Mouse (Mus musculus): ENCODE results near the gene Nfyc. TPM values are rescaled to one million over a fixed set of nuclear protein-coding genes. Genes with fewer than 3 reads are reported as not detected.

Nfyc gene
- polyA plus RNA-seq, 1 experiment: 247 TPM

DNA sequence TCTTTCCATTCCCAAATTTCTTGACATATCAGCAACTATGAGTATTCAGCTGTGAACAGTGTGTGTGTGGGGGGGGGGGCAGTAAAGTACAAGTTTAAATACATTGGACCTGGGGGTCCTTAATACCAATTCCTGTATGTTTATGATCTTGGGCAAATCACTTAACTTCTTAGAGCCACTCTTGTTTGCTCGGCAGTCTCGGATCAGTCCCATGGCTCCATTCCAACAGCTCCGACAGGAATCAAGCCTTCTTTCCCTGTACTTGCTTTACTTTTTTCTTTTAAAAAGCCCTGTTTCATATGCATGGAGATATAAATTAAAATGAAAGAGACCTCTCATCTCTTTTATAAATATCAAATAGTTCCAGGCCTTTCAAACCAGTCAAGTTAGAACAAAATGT lies 30.7 kb downstream of the Nfyc start:
- H3K36me3 ChIP-seq (ENCODE audit: control insufficient read depth, insufficient read depth, low read length): peaks cover 2% of the 10 kb centered on the region; the same call in 1 of the 2 replicates
- H3K27ac ChIP-seq (ENCODE audit: insufficient read depth, low read depth, low read length): no peak overlapping the region; the same call in 1 of the 2 replicates
- TF ChIP-seq CTCF (IDR thresholded peaks at IDR 0.05; ENCODE audit: extremely low read depth, insufficient read length, insufficient replicate concordance, low read depth, low read length) (no peak), POLR2A (IDR thresholded peaks at IDR 0.05; ENCODE audit: low read depth, low read length) (no peak)
- no peaks in the 10 kb centered on the region for H3K27me3 ChIP-seq (ENCODE audit: control insufficient read depth, insufficient read depth, low read length)
- WGBS: 31% methylated on average over 3 of the region's 3 CpGs
- no peaks in the 10 kb centered on the region for H3K4me1 ChIP-seq (ENCODE audit: control insufficient read depth, insufficient read depth, insufficient read length, low read length)
- no peak overlapping the region for H3K4me3 ChIP-seq (ENCODE audit: low read depth, low read length)

DNA sequence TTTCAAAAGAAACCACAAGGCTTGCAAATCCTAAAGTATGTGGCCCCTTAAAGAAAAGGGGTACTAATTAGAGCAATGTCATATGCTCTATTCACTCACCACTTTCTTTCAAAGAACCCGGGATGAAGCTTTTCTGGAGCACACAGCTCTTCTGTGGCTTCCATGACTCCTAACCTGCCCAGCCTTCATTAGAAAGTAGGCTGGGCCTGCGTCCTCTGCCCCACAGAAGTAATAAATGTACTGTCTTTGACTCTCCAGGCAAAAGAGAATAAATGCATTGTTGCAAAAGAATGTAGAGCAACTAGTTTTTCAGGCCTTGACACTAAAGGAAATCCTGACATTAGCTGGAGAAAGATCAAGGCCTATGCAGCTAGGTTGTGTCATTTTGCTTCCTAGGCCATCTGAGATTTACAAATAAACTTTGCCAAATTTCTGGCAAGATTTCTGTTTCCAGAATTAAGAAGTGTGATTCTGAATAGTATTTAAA lies 31.6 kb downstream of the Nfyc start:
- H3K36me3 ChIP-seq (ENCODE audit: control insufficient read depth, insufficient read depth, low read length): peaks cover 2% of the 10 kb centered on the region; the same call in 1 of the 2 replicates
- WGBS: 25% methylated on average over 2 of the region's 2 CpGs
- TF ChIP-seq CTCF (IDR thresholded peaks at IDR 0.05; ENCODE audit: extremely low read depth, insufficient read length, insufficient replicate concordance, low read depth, low read length) (no peak), POLR2A (IDR thresholded peaks at IDR 0.05; ENCODE audit: low read depth, low read length) (no peak)
- no peak overlapping the region for H3K27ac ChIP-seq (ENCODE audit: insufficient read depth, low read depth, low read length)
- no peaks in the 10 kb centered on the region for H3K27me3 ChIP-seq (ENCODE audit: control insufficient read depth, insufficient read depth, low read length)
- no peaks in the 10 kb centered on the region for H3K4me1 ChIP-seq (ENCODE audit: control insufficient read depth, insufficient read depth, insufficient read length, low read length)
- H3K4me3 ChIP-seq (ENCODE audit: low read depth, low read length): no peak overlapping the region

DNA sequence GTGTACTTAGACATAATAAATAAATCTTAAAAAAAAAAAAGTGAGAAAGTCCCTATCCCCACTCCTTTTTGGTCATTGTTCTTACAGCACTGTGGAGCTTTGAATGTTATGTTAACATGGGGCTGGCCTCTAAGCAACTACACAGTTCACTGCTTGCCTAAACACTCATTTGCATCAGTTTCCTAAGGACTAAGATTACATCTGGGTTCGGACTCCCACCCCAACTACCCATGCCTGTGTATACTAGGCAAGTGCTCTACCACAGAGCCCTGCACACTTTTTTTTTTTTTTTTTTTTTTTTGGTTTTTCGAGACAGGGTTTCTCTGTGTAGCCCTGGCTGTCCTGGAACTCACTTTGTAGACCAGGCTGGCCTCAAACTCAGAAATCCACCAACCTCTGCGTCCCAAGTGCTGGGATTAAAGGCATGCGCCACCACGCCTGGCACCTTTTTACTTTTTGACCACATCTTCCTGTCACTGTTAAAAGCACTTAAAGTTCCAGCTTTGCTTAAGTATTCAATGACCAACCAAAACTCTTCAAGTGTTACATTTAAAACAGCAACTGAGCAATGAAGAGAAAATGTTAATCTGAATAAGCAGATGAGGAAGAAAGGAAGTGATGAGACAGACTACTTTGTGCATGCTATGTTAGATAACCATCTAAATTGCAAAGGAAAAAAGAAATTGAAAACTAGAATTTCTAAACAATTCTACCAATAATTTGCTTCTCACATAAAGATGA lies 33.2 kb downstream of the Nfyc start:
- WGBS: 82% methylated on average over 5 of the region's 5 CpGs
- Histone ChIP-seq H3K27ac (ENCODE audit: insufficient read depth, low read depth, low read length) (no peak overlapping the region), H3K4me1 (ENCODE audit: control insufficient read depth, insufficient read depth, insufficient read length, low read length) (no peaks in the 10 kb centered on the region), H3K4me3 (ENCODE audit: low read depth, low read length) (no peak overlapping the region), H3K36me3 (ENCODE audit: control insufficient read depth, insufficient read depth, low read length) (no peaks in the 10 kb centered on the region), H3K27me3 (ENCODE audit: control insufficient read depth, insufficient read depth, low read length) (no peaks in the 10 kb centered on the region)
- TF ChIP-seq CTCF (IDR thresholded peaks at IDR 0.05; ENCODE audit: extremely low read depth, insufficient read length, insufficient replicate concordance, low read depth, low read length) (no peak), POLR2A (IDR thresholded peaks at IDR 0.05; ENCODE audit: low read depth, low read length) (no peak)

DNA sequence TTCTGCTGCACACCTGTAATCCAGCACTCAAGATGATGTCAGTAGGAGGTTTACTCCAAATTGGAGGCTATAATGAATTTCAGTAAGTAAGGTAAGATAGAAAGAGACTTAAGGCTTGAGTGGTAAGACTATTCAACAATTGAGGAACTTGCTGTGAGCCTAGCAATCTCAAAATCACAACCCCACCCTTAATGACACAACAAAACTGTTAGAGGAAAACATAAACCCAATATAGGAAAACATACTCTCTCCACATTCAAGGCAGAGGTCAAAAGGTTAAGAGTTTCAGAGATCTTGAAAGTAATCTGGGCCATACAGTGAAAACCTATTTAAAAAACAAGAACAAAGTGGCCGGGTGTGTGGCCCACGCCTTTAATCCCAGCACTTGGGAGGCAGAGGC lies 34.7 kb downstream of the Nfyc start:
- Histone ChIP-seq H3K4me1 (ENCODE audit: control insufficient read depth, insufficient read depth, insufficient read length, low read length) (no peaks in the 10 kb centered on the region), H3K36me3 (ENCODE audit: control insufficient read depth, insufficient read depth, low read length) (no peaks in the 10 kb centered on the region), H3K27ac (ENCODE audit: insufficient read depth, low read depth, low read length) (no peak overlapping the region), H3K4me3 (ENCODE audit: low read depth, low read length) (no peak overlapping the region), H3K27me3 (ENCODE audit: control insufficient read depth, insufficient read depth, low read length) (no peaks in the 10 kb centered on the region)
- no peak for TF ChIP-seq CTCF (IDR thresholded peaks at IDR 0.05; ENCODE audit: extremely low read depth, insufficient read length, insufficient replicate concordance, low read depth, low read length)
- TF ChIP-seq POLR2A (IDR thresholded peaks at IDR 0.05; ENCODE audit: low read depth, low read length): no peak
- WGBS: 70% methylated on average over 2 of the region's 2 CpGs

DNA sequence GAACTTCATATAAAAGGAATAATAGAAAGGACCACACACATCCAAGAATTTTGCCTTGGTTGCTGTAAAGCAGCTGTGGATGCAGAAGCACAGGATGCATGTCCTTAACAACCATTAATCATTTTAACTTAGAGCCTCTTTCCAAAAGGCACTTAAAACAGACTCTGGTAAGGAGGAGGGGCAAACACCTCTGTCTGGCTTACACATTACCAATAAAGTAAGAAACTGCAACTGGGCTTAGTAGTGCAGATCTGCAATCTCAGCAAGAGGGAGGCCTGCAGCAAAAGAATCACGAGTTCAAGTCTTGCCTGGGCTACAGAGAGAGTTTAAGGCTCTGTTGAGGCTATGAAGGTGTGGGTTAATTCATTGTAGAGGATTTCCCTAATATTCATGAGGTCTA lies 35.7 kb downstream of the Nfyc start:
- peaks cover under 1% of the 10 kb centered on the region; the same call in 1 of the 2 replicates for H3K36me3 ChIP-seq (ENCODE audit: control insufficient read depth, insufficient read depth, low read length)
- no peak for TF ChIP-seq CTCF (IDR thresholded peaks at IDR 0.05; ENCODE audit: extremely low read depth, insufficient read length, insufficient replicate concordance, low read depth, low read length)
- TF ChIP-seq POLR2A (IDR thresholded peaks at IDR 0.05; ENCODE audit: low read depth, low read length): no peak
- no peak overlapping the region for H3K4me3 ChIP-seq (ENCODE audit: low read depth, low read length)
- 85% methylated on average over 1 of the region's 1 CpGs for WGBS
- H3K4me1 ChIP-seq (ENCODE audit: control insufficient read depth, insufficient read depth, insufficient read length, low read length): no peaks in the 10 kb centered on the region
- H3K27ac ChIP-seq (ENCODE audit: insufficient read depth, low read depth, low read length): no peak overlapping the region
- no peaks in the 10 kb centered on the region for H3K27me3 ChIP-seq (ENCODE audit: control insufficient read depth, insufficient read depth, low read length)

DNA sequence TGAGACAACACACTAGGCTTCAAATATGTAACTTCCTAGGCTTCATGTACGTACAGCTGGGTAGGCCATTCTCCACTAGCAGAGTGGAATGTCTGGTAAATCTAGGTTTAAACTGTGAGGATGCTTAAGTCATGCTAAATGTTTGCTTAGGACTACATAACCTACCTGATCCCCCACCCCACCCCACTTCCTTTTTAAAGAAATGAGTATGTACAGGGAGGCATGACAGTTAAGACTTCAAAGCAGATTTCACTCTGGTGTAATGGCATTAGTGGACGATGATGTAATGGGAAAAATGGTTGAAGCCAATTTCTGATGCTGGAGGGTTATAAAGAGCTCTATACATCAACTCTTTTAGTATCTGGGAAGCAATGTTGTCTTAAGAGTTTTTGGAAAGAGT lies 38.5 kb downstream of the Nfyc start:
- Histone ChIP-seq H3K27me3 (ENCODE audit: control insufficient read depth, insufficient read depth, low read length) (no peaks in the 10 kb centered on the region), H3K36me3 (ENCODE audit: control insufficient read depth, insufficient read depth, low read length) (peaks cover 15% of the 10 kb centered on the region), H3K4me1 (ENCODE audit: control insufficient read depth, insufficient read depth, insufficient read length, low read length) (no peaks in the 10 kb centered on the region), H3K27ac (ENCODE audit: insufficient read depth, low read depth, low read length) (no peak overlapping the region), H3K4me3 (ENCODE audit: low read depth, low read length) (no peak overlapping the region)
- WGBS: 81% methylated on average over 2 of the region's 2 CpGs
- TF ChIP-seq POLR2A (IDR thresholded peaks at IDR 0.05; ENCODE audit: low read depth, low read length) (no peak), CTCF (IDR thresholded peaks at IDR 0.05; ENCODE audit: extremely low read depth, insufficient read length, insufficient replicate concordance, low read depth, low read length) (no peak)

DNA sequence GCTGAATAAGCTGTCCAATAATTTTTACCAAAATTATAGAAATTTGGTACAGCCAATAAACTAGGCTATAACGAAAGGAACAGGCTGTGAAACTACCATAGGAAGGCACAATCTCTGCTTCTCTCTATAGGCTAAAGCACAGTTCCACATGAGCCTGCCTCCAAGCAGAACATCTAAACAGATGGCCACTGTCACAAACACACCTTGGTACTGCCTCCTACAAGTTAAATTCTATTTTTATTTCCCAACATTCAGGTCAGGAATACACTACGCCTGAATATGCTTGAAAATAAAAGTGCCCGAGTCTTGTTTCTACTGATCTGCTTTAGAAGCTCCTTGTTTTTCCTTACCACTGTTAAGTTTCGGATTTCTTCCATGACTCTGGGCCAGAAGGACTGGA lies 41.3 kb downstream of the Nfyc start:
- H3K27me3 ChIP-seq (ENCODE audit: control insufficient read depth, insufficient read depth, low read length): no peaks in the 10 kb centered on the region
- 96% methylated on average over 4 of the region's 4 CpGs for WGBS
- no peak for TF ChIP-seq CTCF (IDR thresholded peaks at IDR 0.05; ENCODE audit: extremely low read depth, insufficient read length, insufficient replicate concordance, low read depth, low read length)
- no peak for TF ChIP-seq POLR2A (IDR thresholded peaks at IDR 0.05; ENCODE audit: low read depth, low read length)
- H3K4me1 ChIP-seq (ENCODE audit: control insufficient read depth, insufficient read depth, insufficient read length, low read length): no peaks in the 10 kb centered on the region
- no peak overlapping the region for H3K4me3 ChIP-seq (ENCODE audit: low read depth, low read length)
- peaks cover 28% of the 10 kb centered on the region for H3K36me3 ChIP-seq (ENCODE audit: control insufficient read depth, insufficient read depth, low read length)
- no peak overlapping the region for H3K27ac ChIP-seq (ENCODE audit: insufficient read depth, low read depth, low read length)
